Mouse (Mus musculus): ENCODE results near the gene Rps19.
"Not testable (repeated sequence)": the region's sequence is repeated elsewhere in the genome, so short reads cannot be mapped to it uniquely, and the experiment has no call there.

Gene Rps19

GRCm38 (mm10) chr7:24869532-24870165, 14.5 kb upstream of the Rps19 start, which contains the start of the genes Lypd4 and Dmrtc2:
Lypd4 (minus strand) TSS chr7:24869941.
Dmrtc2 (plus strand) TSS chr7:24870057.
- DNase-seq (ENCODE audit: low read depth, low spot score): no peak

- no peak for DNase-seq (ENCODE audit: low read depth, low spot score)
These were observed 6.6 kb upstream of the Rps19 start for GRCm38 (mm10) chr7:24877588-24877987.

- DNase-seq (ENCODE audit: low read depth, low spot score): no peak
These were observed 4.6 kb upstream of the Rps19 start for GRCm38 (mm10) chr7:24879620-24880019.

- no peak for DNase-seq (ENCODE audit: low read depth, low spot score)
These were observed 1.6 kb upstream of the Rps19 start for GRCm38 (mm10) chr7:24882416-24883199.

GRCm38 (mm10) chr7:24884693-24885291, 621 bp downstream of the Rps19 start:
- DNase-seq (ENCODE audit: low read depth, low spot score): no peak

- no peak for DNase-seq (ENCODE audit: low read depth, low spot score)
These were observed 1.5 kb downstream of the Rps19 start for GRCm38 (mm10) chr7:24885468-24886307.

- DNase-seq (ENCODE audit: low read depth, low spot score): no peak
These were observed 2.1 kb downstream of the Rps19 start for GRCm38 (mm10) chr7:24886308-24886633.

- DNase-seq (ENCODE audit: low read depth, low spot score): no peak
These were observed 2.9 kb downstream of the Rps19 start for GRCm38 (mm10) chr7:24887096-24887495.

GRCm38 (mm10) chr7:24889431-24890220, 5.5 kb downstream of the Rps19 start:
- DNase-seq (ENCODE audit: low read depth, low spot score): no peak

GRCm38 (mm10) chr7:24890281-24891216, 6.4 kb downstream of the Rps19 start:
- peak; percentile 71 for DNase-seq (ENCODE audit: low read depth, low spot score)

GRCm38 (mm10) chr7:24891241-24892124, 7.3 kb downstream of the Rps19 start:
- no peak for DNase-seq (ENCODE audit: low read depth, low spot score)

- DNase-seq (ENCODE audit: low read depth, low spot score): no peak
These were observed 8.0 kb downstream of the Rps19 start for GRCm38 (mm10) chr7:24892125-24892583.

GRCm38 (mm10) chr7:24895749-24896148, 11.6 kb downstream of the Rps19 start:
- DNase-seq (ENCODE audit: low read depth, low spot score): not testable (repeated sequence)

- no peak for DNase-seq (ENCODE audit: low read depth, low spot score)
These were observed 12.1 kb downstream of the Rps19 start for GRCm38 (mm10) chr7:24896269-24896668.

GRCm38 (mm10) chr7:24897224-24897623, 13.1 kb downstream of the Rps19 start, which contains the start of gene Cd79a:
Cd79a (plus strand) TSS chr7:24897381.
- DNase-seq (ENCODE audit: low read depth, low spot score): no peak

GRCm38 (mm10) chr7:24897959-24898358, 13.8 kb downstream of the Rps19 start:
- DNase-seq (ENCODE audit: low read depth, low spot score): no peak

- no peak for DNase-seq (ENCODE audit: low read depth, low spot score)
These were observed 16.9 kb downstream of the Rps19 start for GRCm38 (mm10) chr7:24901114-24901513.

GRCm38 (mm10) chr7:24901842-24902241, 17.7 kb downstream of the Rps19 start:
- DNase-seq (ENCODE audit: low read depth, low spot score): no peak

GRCm38 (mm10) chr7:24902264-24902629, 18.1 kb downstream of the Rps19 start:
- no peak for DNase-seq (ENCODE audit: low read depth, low spot score)
